Mouse (Mus musculus) lung, adult 2 months (tissue): ENCODE results near the gene Lrrc3c.

Experiments used
- CTCF ChIP-seq: fragments of 200-500 bp; IDR thresholded peaks from 2 replicates; pipeline ENCODE4 v1.5.1; 2011; ENCODE audit warnings: mild to moderate bottlenecking, low read length, control low read depth; ENCODE audit not compliant: insufficient read depth
- POLR2A ChIP-seq: fragments of 200-500 bp; IDR thresholded peaks from 2 replicates; pipeline ENCODE4 v1.6.1; 2011; ENCODE audit warnings: low read depth, mild to moderate bottlenecking, control low read depth, low read length, borderline replicate concordance; ENCODE audit errors: extremely low read depth

DNA sequence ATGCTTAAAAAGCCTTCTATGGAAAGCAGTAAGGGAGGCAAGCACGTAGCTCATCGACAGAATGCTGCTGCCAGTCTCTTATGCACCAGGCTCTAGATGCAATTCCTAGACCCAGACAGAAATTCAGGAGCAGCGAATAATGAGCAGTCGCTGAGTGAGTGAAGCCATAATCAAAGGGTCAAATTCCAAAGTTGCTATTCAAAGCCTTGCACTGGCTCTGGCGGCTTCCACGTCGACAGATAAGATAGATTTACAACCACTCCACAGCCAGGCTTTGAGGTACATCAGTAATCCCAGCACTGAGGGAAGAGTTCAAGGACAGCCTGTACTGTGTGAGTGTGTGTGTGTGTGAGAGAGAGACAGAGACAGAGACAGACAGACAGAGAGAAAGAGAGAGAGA, 37.1 kb upstream of the Lrrc3c start:
- TF ChIP-seq POLR2A (no peak), CTCF (no peak)
